Comparison of ENCODE assay signal across 13 mouse cellular contexts in genomic region chr6:47304848-47305490, GRCm38 (mm10).
"Had no signal": no experiment of that assay in that cellular context is flagged by ENCODE, and none has a peak within 500 bp of the region (broad histone marks: within the 10 kb centered on the region; RNA-seq: fewer than 3 reads in every experiment).

No protein-coding gene starts in this region.

- H3K9ac ChIP-seq: limb, embryonic 15.5 days; liver, embryonic 12.5 days; neural tube, embryonic 12.5 days had no signal

- H3K27me3 ChIP-seq: limb, embryonic 15.5 days; liver, embryonic 12.5 days; neural tube, embryonic 12.5 days had no signal

- H3K4me2 ChIP-seq: limb, embryonic 15.5 days; liver, embryonic 12.5 days; neural tube, embryonic 12.5 days had no signal

- ATAC-seq: liver, embryonic 12.5 days had no signal

- H3K4me1 ChIP-seq: neural tube, embryonic 12.5 days had no signal

- H3K36me3 ChIP-seq: limb, embryonic 15.5 days; liver, embryonic 12.5 days; midbrain, embryonic 10.5 days; neural tube, embryonic 12.5 days had no signal

- H3K4me3 ChIP-seq: limb, embryonic 15.5 days; liver, embryonic 12.5 days; midbrain, embryonic 10.5 days; neural tube, embryonic 12.5 days had no signal

- DNase-seq: kidney, adult 8-10 months; kidney, postnatal 36 days; layer of hippocampus, adult 9-11 months; layer of hippocampus, postnatal 36 days; midbrain, embryonic 14.5 days; right cerebral cortex, postnatal 4 days; spleen, adult 18-20 months; thymus, postnatal 36 days had no signal

- H3K27ac ChIP-seq: kidney, postnatal 0 days; limb, embryonic 15.5 days; liver, embryonic 12.5 days; neural tube, embryonic 12.5 days had no signal

- H3K9me3 ChIP-seq: limb, embryonic 15.5 days; liver, embryonic 12.5 days; midbrain, embryonic 10.5 days; neural tube, embryonic 12.5 days had no signal
